Mouse (Mus musculus) liver, postnatal 0 days (tissue): ENCODE results near the gene P2rx3.

Source experiments
- CTCF ChIP-seq: sonication (generic); IDR thresholded peaks from 2 replicates; pipeline ENCODE4 v1.5.1; 2016; ENCODE audit warnings: antibody characterized with exemption, low read depth
- EP300 ChIP-seq: IDR thresholded peaks from 2 replicates; pipeline ENCODE4 v1.6.1; 2016; ENCODE audit warnings: antibody characterized with exemption, low read depth, mild to moderate bottlenecking

- TF ChIP-seq CTCF (no peak), EP300 (no peak)
These were observed 7.4 kb downstream of the P2rx3 start for GRCm38 (mm10) chr2:85029897-85030296.
